Mouse (Mus musculus) kidney, adult 8-10 months (tissue): ENCODE results near the gene B3gnt2.
A peak's percentile ranks its signal among the peaks of the same experiment; 100 is the strongest.

ENCODE experiments used
- DNase-seq, 2 experiments: peaks; one replicate each; pipeline ENCODE4 v3.0.0; 2022

B3gnt2 gene

GRCm38 (mm10) chr11:22718036-22718435 lies 142.7 kb downstream of the B3gnt2 start:
- DNase-seq: no peak

GRCm38 (mm10) chr11:22711327-22711726 lies 149.4 kb downstream of the B3gnt2 start:
- no peak for DNase-seq

GRCm38 (mm10) chr11:22710596-22710995 lies 150.2 kb downstream of the B3gnt2 start:
- peak; percentile 38 to 41 for DNase-seq
